Mouse (Mus musculus): Measurements from ENCODE around the gene Fam43b. TPM values are rescaled to one million over a fixed set of nuclear protein-coding genes. Genes with fewer than 3 reads are reported as not detected.

Fam43b gene
- polyA plus RNA-seq, 1 experiment = not detected

GRCm38 (mm10) chr4:138380132-138380689 is 16.1 kb downstream of the Fam43b start:
- peaks cover 20% of the 10 kb centered on the region for H3K27me3 ChIP-seq (ENCODE audit: control insufficient read depth, insufficient read depth, insufficient read length)
- no peaks in the 10 kb centered on the region for H3K79me3 ChIP-seq (ENCODE audit: low read depth)
- no peak for TF ChIP-seq CEBPB (IDR thresholded peaks at IDR 0.05; ENCODE audit: low read depth)
- no peak for TF ChIP-seq MYOG (IDR thresholded peaks at IDR 0.05; ENCODE audit: control insufficient read depth, extremely low read depth, insufficient read length)
- no peak for TF ChIP-seq USF1 (IDR thresholded peaks at IDR 0.05; ENCODE audit: low read depth)
- TF ChIP-seq MYOD1 (IDR thresholded peaks at IDR 0.05; ENCODE audit: control insufficient read depth, insufficient read length, low read depth) = no peak
- TF ChIP-seq MAX (IDR thresholded peaks at IDR 0.05) = no peak
- TF ChIP-seq FOSL1 (IDR thresholded peaks at IDR 0.05; ENCODE audit: insufficient read depth, low read length, poor library complexity, severe bottlenecking) = no peak
- no peak for TF ChIP-seq CTCF (IDR thresholded peaks at IDR 0.05; ENCODE audit: control insufficient read depth, insufficient read depth, insufficient read length)
- H3ac ChIP-seq (ENCODE audit: control insufficient read depth, insufficient read length, low read depth) = no peak overlapping the region
- H3K36me3 ChIP-seq (ENCODE audit: control insufficient read depth, insufficient read depth) = no peaks in the 10 kb centered on the region
- no peak overlapping the region for H3K4me3 ChIP-seq (ENCODE audit: insufficient read depth, poor library complexity, severe bottlenecking)
- H3K79me2 ChIP-seq (ENCODE audit: control insufficient read depth, insufficient read depth) = no peaks in the 10 kb centered on the region

- no peak overlapping the region for H3K4me3 ChIP-seq (ENCODE audit: insufficient read depth, poor library complexity, severe bottlenecking)
- H3ac ChIP-seq (ENCODE audit: control insufficient read depth, insufficient read length, low read depth) = no peak overlapping the region
- H3K79me3 ChIP-seq (ENCODE audit: low read depth) = no peaks in the 10 kb centered on the region
- TF ChIP-seq MAX (IDR thresholded peaks at IDR 0.05) (no peak), FOSL1 (IDR thresholded peaks at IDR 0.05; ENCODE audit: insufficient read depth, low read length, poor library complexity, severe bottlenecking) (peak; percentile 48), CTCF (IDR thresholded peaks at IDR 0.05; ENCODE audit: control insufficient read depth, insufficient read depth, insufficient read length) (peak; percentile 70)
- peaks cover 16% of the 10 kb centered on the region for H3K27me3 ChIP-seq (ENCODE audit: control insufficient read depth, insufficient read depth, insufficient read length)
- H3K36me3 ChIP-seq (ENCODE audit: control insufficient read depth, insufficient read depth) = no peaks in the 10 kb centered on the region
- no peaks in the 10 kb centered on the region for H3K79me2 ChIP-seq (ENCODE audit: control insufficient read depth, insufficient read depth)
Measured at GRCm38 (mm10) chr4:138379091-138379840, 17.1 kb downstream of the Fam43b start.

- Histone ChIP-seq H3K79me3 (ENCODE audit: low read depth) (no peaks in the 10 kb centered on the region), H3K36me3 (ENCODE audit: control insufficient read depth, insufficient read depth) (no peaks in the 10 kb centered on the region), H3K4me3 (ENCODE audit: insufficient read depth, poor library complexity, severe bottlenecking) (no peak overlapping the region), H3K79me2 (ENCODE audit: control insufficient read depth, insufficient read depth) (no peaks in the 10 kb centered on the region), H3ac (ENCODE audit: control insufficient read depth, insufficient read length, low read depth) (no peak overlapping the region), H3K27me3 (ENCODE audit: control insufficient read depth, insufficient read depth, insufficient read length) (peaks cover 12% of the 10 kb centered on the region)
- TF ChIP-seq USF1 (IDR thresholded peaks at IDR 0.05; ENCODE audit: low read depth) (no peak), CTCF (IDR thresholded peaks at IDR 0.05; ENCODE audit: control insufficient read depth, insufficient read depth, insufficient read length) (no peak), CEBPB (IDR thresholded peaks at IDR 0.05; ENCODE audit: low read depth) (no peak), FOSL1 (IDR thresholded peaks at IDR 0.05; ENCODE audit: insufficient read depth, low read length, poor library complexity, severe bottlenecking) (no peak), MYOD1 (IDR thresholded peaks at IDR 0.05; ENCODE audit: control insufficient read depth, insufficient read length, low read depth) (no peak), MAX (IDR thresholded peaks at IDR 0.05) (no peak)
Measured at GRCm38 (mm10) chr4:138377526-138377925, 18.8 kb downstream of the Fam43b start.

- TF ChIP-seq MYOG (IDR thresholded peaks at IDR 0.05; ENCODE audit: control insufficient read depth, extremely low read depth, insufficient read length) (no peak), MYOD1 (IDR thresholded peaks at IDR 0.05; ENCODE audit: control insufficient read depth, insufficient read length, low read depth) (no peak), USF1 (IDR thresholded peaks at IDR 0.05; ENCODE audit: low read depth) (no peak), MAX (IDR thresholded peaks at IDR 0.05) (no peak), FOSL1 (IDR thresholded peaks at IDR 0.05; ENCODE audit: insufficient read depth, low read length, poor library complexity, severe bottlenecking) (no peak), CEBPB (IDR thresholded peaks at IDR 0.05; ENCODE audit: low read depth) (no peak), CTCF (IDR thresholded peaks at IDR 0.05; ENCODE audit: control insufficient read depth, insufficient read depth, insufficient read length) (no peak)
- no peaks in the 10 kb centered on the region for H3K79me3 ChIP-seq (ENCODE audit: low read depth)
- no peaks in the 10 kb centered on the region for H3K36me3 ChIP-seq (ENCODE audit: control insufficient read depth, insufficient read depth)
- H3ac ChIP-seq (ENCODE audit: control insufficient read depth, insufficient read length, low read depth) = no peak overlapping the region
- H3K79me2 ChIP-seq (ENCODE audit: control insufficient read depth, insufficient read depth) = no peaks in the 10 kb centered on the region
- H3K27me3 ChIP-seq (ENCODE audit: control insufficient read depth, insufficient read depth, insufficient read length) = no peaks in the 10 kb centered on the region
- H3K4me3 ChIP-seq (ENCODE audit: insufficient read depth, poor library complexity, severe bottlenecking) = no peak overlapping the region
Measured at GRCm38 (mm10) chr4:138375117-138375516, 21.2 kb downstream of the Fam43b start.

GRCm38 (mm10) chr4:138370996-138371516 is 25.3 kb downstream of the Fam43b start:
- no peak overlapping the region for H3K4me3 ChIP-seq (ENCODE audit: insufficient read depth, poor library complexity, severe bottlenecking)
- H3K79me2 ChIP-seq (ENCODE audit: control insufficient read depth, insufficient read depth) = no peaks in the 10 kb centered on the region
- TF ChIP-seq CEBPB (IDR thresholded peaks at IDR 0.05; ENCODE audit: low read depth) (no peak), MYOG (IDR thresholded peaks at IDR 0.05; ENCODE audit: control insufficient read depth, extremely low read depth, insufficient read length) (no peak), FOSL1 (IDR thresholded peaks at IDR 0.05; ENCODE audit: insufficient read depth, low read length, poor library complexity, severe bottlenecking) (no peak), MYOD1 (IDR thresholded peaks at IDR 0.05; ENCODE audit: control insufficient read depth, insufficient read length, low read depth) (no peak), MAX (IDR thresholded peaks at IDR 0.05) (no peak), CTCF (IDR thresholded peaks at IDR 0.05; ENCODE audit: control insufficient read depth, insufficient read depth, insufficient read length) (no peak), USF1 (IDR thresholded peaks at IDR 0.05; ENCODE audit: low read depth) (no peak)
- H3K79me3 ChIP-seq (ENCODE audit: low read depth) = no peaks in the 10 kb centered on the region
- H3ac ChIP-seq (ENCODE audit: control insufficient read depth, insufficient read length, low read depth) = no peak overlapping the region
- H3K27me3 ChIP-seq (ENCODE audit: control insufficient read depth, insufficient read depth, insufficient read length) = no peaks in the 10 kb centered on the region
- H3K36me3 ChIP-seq (ENCODE audit: control insufficient read depth, insufficient read depth) = no peaks in the 10 kb centered on the region

All from C2C12 (cell line).